Mouse (Mus musculus) testis, adult 2 months (tissue): ENCODE measurements around the gene Kat2b.

Source experiments
- CTCF ChIP-seq: fragments of 200-500 bp; IDR thresholded peaks from 2 replicates; pipeline ENCODE4 v1.5.1; 2012; ENCODE audit warnings: low read depth, mild to moderate bottlenecking, inconsistent platforms, low read length, moderate library complexity; ENCODE audit not compliant: control insufficient read depth, insufficient read depth, insufficient replicate concordance
- POLR2A ChIP-seq: fragments of 200-500 bp; IDR thresholded peaks from 2 replicates; pipeline ENCODE4 v1.6.1; 2012; ENCODE audit warnings: low read depth, mild to moderate bottlenecking, inconsistent platforms, low read length, moderate library complexity; ENCODE audit not compliant: control insufficient read depth

DNA sequence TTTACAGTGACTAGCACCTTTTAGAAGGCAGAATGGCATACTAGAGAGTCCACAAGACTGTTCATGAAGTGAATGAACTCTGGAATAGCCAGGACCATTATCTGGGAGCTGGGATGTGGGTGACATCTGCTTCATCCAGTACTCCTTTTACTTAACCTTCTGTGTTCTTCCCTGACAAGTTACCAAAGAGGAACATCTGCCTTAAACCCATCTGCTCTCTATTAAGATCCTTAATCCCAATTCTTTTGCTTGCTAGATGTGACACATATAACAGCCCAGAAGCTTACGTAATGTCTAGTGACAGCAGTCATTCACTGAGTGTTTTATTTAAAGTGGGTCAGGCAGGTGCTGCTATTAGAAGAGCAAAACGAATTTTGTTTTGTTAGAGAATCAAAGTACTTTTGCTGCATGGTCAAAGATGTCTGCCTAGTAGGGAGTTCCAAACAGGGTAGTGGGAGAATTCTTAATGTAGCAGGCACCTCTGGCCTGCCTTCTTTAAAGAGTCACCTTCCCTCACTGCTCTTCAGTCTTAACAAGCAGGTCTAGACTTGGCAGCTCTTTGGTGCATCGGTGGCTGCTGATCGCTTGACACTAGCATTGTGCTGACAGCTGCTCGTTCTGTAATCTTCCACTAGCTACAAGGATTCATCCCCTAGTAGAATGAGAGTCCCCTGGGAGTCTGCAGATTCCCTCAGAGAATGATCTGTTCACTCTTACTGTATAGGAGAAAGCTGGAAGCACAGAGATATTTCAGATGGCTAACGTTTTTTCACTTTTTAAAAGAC, 94.6 kb downstream of the Kat2b start:
- no peak for TF ChIP-seq CTCF
- TF ChIP-seq POLR2A = no peak
